Mouse (Mus musculus) forebrain, embryonic 11.5 days (tissue): ENCODE data around the gene Akap1. TPM values are rescaled to one million over a fixed set of nuclear protein-coding genes. Genes with fewer than 3 reads are reported as not detected.

Source experiments
- polyA plus RNA-seq: library from polyadenylated mRNA; unstranded; fragments of >200 nt; fragmentation: Nextera tagmentation; extraction: Ambion mirVana; gene quantifications from 2 replicates; pipeline ENCODE4 v1.2.1, GENCODE M21; 2014

Akap1 gene
- polyA plus RNA-seq, 1 experiment from 2014 or later, result 16.1 TPM

Other genes starting within 250 kb of the Akap1 start
- gene Msi2, start 146.1 kb downstream of the Akap1 start, polyA plus RNA-seq, result 23.9 and 26.2 TPM in 2 replicates
- 63.5 and 67.0 TPM in 2 replicates for gene Scpep1, start 90.9 kb upstream of the Akap1 start, polyA plus RNA-seq
- not detected in 2 replicates for gene Elobl, start 102.3 kb upstream of the Akap1 start, polyA plus RNA-seq
- gene Coil, start 105.7 kb upstream of the Akap1 start, polyA plus RNA-seq, result 20.4 and 24.5 TPM in 2 replicates
- gene Trim25, start 134.8 kb upstream of the Akap1 start, polyA plus RNA-seq, result 2.1 and 2.6 TPM in 2 replicates
- gene Dgke, start 202.3 kb upstream of the Akap1 start, polyA plus RNA-seq, result 4.8 and 4.9 TPM in 2 replicates
- gene Gm525, start 209.3 kb upstream of the Akap1 start, polyA plus RNA-seq, result not detected in 2 replicates